Mouse (Mus musculus) brown adipose tissue, adult 24 weeks (tissue): ENCODE measurements around the gene Sh3gl3. TPM values are rescaled to one million over a fixed set of nuclear protein-coding genes. Genes with fewer than 3 reads are reported as not detected.
"Not testable (repeated sequence)": the region's sequence is repeated elsewhere in the genome, so short reads cannot be mapped to it uniquely, and the experiment has no call there.

Experiments
- H3K27ac ChIP-seq: fragments of 200-500 bp; replicated peaks from 2 replicates; pipeline ENCODE4 v1.5.1; 2012; ENCODE audit warnings: low read depth, mild to moderate bottlenecking, low read length
- H3K4me1 ChIP-seq: fragments of 200-500 bp; 2 replicates; pipeline ENCODE4 v1.6.1; 2012; ENCODE audit warnings: low read length, mixed read lengths; ENCODE audit not compliant: control insufficient read depth, insufficient read depth, insufficient read length
- H3K4me3 ChIP-seq: fragments of 200-500 bp; 2 replicates; pipeline ENCODE4 v1.5.1; 2012; ENCODE audit warnings: low read depth, mild to moderate bottlenecking, low read length, moderate library complexity; ENCODE audit not compliant: insufficient read depth
- polyA plus RNA-seq: library from polyadenylated mRNA; stranded (reverse); fragments of >200 nt; gene quantifications from 2 replicates; pipeline ENCODE4 v1.2.4, GENCODE M21; 2012; ENCODE audit not compliant: missing spikeins, insufficient read depth, insufficient read length

Sh3gl3 gene
- polyA plus RNA-seq, 1 experiment = 1.9 TPM

GRCm38 (mm10) chr7:82257530-82257929, 83.9 kb downstream of the Sh3gl3 start:
- Histone ChIP-seq H3K4me1 (no peaks in the 10 kb centered on the region), H3K27ac (no peak overlapping the region), H3K4me3 (no peak overlapping the region)

- Histone ChIP-seq H3K4me1 (no peaks in the 10 kb centered on the region), H3K4me3 (no peak overlapping the region), H3K27ac (no peak overlapping the region)
Measured at GRCm38 (mm10) chr7:82260210-82260609, 86.6 kb downstream of the Sh3gl3 start.

- Histone ChIP-seq H3K4me3 (no peak overlapping the region), H3K27ac (no peak overlapping the region), H3K4me1 (no peaks in the 10 kb centered on the region)
Measured at GRCm38 (mm10) chr7:82263141-82263540, 89.5 kb downstream of the Sh3gl3 start.

GRCm38 (mm10) chr7:82264119-82264518, 90.5 kb downstream of the Sh3gl3 start:
- Histone ChIP-seq H3K27ac (no peak overlapping the region), H3K4me3 (no peak overlapping the region), H3K4me1 (no peaks in the 10 kb centered on the region)

DNA sequence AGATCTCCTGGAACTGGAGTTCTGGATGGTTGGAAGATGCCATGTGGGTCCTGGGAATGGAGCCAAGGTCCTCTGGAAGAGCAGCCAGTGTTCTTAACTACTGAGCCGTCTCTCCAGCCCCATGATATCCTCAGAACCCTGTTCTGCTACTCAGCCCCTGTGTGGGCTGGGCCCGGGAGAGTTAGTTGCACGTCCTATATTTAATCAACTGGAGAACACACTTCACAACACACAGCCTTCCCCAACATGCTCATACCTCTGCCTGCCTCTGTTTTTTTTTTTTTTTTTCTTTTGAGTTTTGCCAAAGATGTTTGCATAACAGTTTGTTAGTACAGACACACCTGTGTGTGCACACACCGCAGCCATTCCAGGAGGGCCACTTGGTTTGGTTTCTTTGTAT, 91.7 kb downstream of the Sh3gl3 start:
- Histone ChIP-seq H3K27ac (no peak overlapping the region), H3K4me3 (no peak overlapping the region), H3K4me1 (no peaks in the 10 kb centered on the region)

- Histone ChIP-seq H3K4me3 (no peak overlapping the region), H3K27ac (no peak overlapping the region), H3K4me1 (no peaks in the 10 kb centered on the region)
Measured at GRCm38 (mm10) chr7:82269948-82270347, 96.3 kb downstream of the Sh3gl3 start.

GRCm38 (mm10) chr7:82271742-82272141, 98.1 kb downstream of the Sh3gl3 start:
- no peaks in the 10 kb centered on the region for H3K4me1 ChIP-seq
- H3K4me3 ChIP-seq = no peak overlapping the region
- H3K27ac ChIP-seq = no peak overlapping the region

DNA sequence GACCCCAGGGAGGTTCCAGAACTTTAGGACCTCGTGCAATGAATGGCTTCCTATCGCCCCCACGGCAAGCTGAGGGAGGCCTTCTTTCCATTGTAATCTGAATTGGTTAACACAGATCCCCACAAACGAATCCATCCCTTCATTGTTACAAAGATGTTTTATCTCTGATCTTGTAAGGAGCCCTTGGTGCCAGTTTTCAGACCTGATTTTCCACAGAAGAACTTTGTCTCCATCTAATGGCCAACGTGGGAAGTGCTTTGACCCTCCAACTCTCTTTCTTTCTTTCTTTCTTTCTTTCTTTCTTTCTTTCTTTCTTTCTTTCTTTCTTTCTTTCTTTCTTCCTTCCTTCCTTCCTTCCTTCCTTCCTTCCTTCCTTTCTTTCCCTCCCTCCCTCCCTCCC, 99.2 kb downstream of the Sh3gl3 start:
- H3K27ac ChIP-seq, H3K4me3 ChIP-seq, H3K4me1 ChIP-seq: not testable (repeated sequence)

DNA sequence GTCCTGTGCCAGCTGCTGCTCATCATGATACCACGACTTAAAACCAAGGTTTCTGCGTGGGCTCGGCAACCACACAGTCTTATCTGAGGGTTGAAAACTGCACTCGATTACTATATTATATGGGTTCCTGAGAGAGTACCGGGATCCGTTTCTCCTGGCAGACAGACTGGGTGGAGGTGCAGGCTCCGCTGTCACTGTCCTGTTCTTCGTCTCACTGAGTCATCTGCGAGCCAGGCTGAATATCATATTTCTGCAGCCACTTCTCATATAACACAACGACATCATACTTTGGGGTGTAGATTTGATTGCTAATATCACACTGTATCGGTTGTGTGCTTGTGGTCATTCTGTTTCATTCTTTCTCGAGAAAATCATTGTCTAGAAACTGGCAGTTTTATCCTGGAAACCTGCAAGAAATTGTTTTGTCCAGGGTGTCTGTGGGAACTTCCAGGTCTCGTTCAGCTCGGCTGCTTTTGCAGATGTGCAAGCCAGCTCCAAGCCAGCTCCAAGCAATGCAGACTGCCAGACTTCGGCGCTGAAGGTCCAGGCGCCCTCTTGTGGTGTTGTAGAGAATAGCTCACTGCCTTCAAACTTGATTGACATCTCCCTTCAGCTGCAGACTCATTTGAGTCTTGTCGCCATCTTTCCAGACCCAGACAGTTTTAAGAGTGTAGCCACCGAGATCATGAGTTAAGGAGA, 100.5 kb downstream of the Sh3gl3 start:
- no peak overlapping the region for H3K27ac ChIP-seq
- no peaks in the 10 kb centered on the region for H3K4me1 ChIP-seq
- no peak overlapping the region for H3K4me3 ChIP-seq

DNA sequence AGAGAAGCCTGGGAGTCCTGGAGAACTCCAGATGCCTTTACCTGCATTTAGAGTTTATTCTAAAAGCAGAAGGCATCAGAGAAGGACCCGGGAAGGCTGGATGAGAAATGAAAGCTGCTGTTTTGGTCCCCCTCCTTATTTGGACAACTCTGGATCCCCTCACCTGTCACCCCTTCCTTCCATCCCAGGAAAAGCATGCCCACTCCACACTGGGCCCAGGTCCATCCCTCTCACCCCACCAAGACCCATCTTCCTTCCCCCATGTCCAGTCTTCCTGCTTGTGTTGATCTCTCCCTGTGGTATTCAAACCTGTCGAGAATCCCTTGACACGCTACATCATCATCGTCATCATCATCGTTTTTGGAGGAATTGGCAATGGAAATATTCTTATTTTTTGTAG, 101.3 kb downstream of the Sh3gl3 start:
- no peaks in the 10 kb centered on the region for H3K4me1 ChIP-seq
- no peak overlapping the region for H3K27ac ChIP-seq
- no peak overlapping the region for H3K4me3 ChIP-seq

- H3K4me3 ChIP-seq = no peak overlapping the region
- no peak overlapping the region for H3K27ac ChIP-seq
- H3K4me1 ChIP-seq = no peaks in the 10 kb centered on the region
Measured at GRCm38 (mm10) chr7:82275529-82276204, 102.0 kb downstream of the Sh3gl3 start.

- Histone ChIP-seq H3K4me1 (peaks cover 4% of the 10 kb centered on the region; the same call in 1 of the 2 replicates), H3K4me3 (no peak overlapping the region), H3K27ac (no peak overlapping the region)
Measured at GRCm38 (mm10) chr7:82282011-82282410, 108.4 kb downstream of the Sh3gl3 start.

- H3K4me3 ChIP-seq = no peak overlapping the region
- peaks cover 4% of the 10 kb centered on the region; the same call in 1 of the 2 replicates for H3K4me1 ChIP-seq
- no peak overlapping the region for H3K27ac ChIP-seq
Measured at GRCm38 (mm10) chr7:82282464-82282863, 108.8 kb downstream of the Sh3gl3 start.

GRCm38 (mm10) chr7:82287242-82287641, 113.6 kb downstream of the Sh3gl3 start:
- no peaks in the 10 kb centered on the region for H3K4me1 ChIP-seq
- H3K27ac ChIP-seq = no peak overlapping the region
- no peak overlapping the region for H3K4me3 ChIP-seq

DNA sequence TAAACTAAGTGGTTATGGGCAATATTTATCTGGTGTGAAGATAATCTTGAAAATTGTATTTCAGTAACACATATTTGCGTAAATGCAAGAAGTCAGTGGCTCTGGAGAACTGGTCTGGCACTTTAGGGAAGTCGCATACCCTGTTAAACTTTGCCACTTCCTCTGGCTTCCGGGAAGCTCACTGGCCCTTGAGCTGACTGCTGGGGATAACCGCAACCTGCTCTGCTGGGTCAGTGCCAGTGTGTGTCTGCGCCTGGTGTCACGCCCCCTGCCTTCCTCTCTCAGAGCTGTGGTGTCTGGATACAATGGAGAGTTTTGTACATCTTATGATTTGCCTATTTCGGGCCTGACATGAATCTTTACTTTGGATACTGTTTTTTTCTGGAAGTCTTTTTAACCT, 119.8 kb downstream of the Sh3gl3 start:
- Histone ChIP-seq H3K27ac (no peak overlapping the region), H3K4me1 (no peaks in the 10 kb centered on the region), H3K4me3 (no peak overlapping the region)

DNA sequence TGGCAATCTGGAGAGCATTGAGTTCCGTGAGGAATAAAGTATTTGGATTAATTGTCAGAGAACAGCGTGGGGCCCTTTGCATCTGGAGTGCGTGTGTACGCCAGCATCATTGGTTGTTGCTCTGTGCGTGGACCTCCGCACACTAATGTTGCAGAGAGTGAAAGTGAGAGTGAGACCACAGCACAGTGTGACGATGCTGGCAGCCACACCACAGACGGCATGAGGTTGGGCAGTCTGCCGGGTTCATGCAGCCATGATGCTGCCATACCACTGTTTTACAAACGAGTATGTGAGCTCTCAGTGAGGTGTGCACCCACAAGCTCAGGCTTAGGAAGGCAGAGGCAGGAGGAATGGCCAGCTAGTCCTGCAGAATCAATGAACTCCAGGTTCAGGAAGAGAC, 120.4 kb downstream of the Sh3gl3 start:
- Histone ChIP-seq H3K4me1 (no peaks in the 10 kb centered on the region), H3K4me3 (no peak overlapping the region), H3K27ac (no peak overlapping the region)
